Mouse (Mus musculus): ENCODE measurements around the gene Dcst2. TPM values are rescaled to one million over a fixed set of nuclear protein-coding genes. Genes with fewer than 3 reads are reported as not detected.
A peak's percentile ranks its signal among the peaks of the same experiment; 100 is the strongest.

Dcst2 gene
- polyA plus RNA-seq, 1 experiment = not detected

DNA sequence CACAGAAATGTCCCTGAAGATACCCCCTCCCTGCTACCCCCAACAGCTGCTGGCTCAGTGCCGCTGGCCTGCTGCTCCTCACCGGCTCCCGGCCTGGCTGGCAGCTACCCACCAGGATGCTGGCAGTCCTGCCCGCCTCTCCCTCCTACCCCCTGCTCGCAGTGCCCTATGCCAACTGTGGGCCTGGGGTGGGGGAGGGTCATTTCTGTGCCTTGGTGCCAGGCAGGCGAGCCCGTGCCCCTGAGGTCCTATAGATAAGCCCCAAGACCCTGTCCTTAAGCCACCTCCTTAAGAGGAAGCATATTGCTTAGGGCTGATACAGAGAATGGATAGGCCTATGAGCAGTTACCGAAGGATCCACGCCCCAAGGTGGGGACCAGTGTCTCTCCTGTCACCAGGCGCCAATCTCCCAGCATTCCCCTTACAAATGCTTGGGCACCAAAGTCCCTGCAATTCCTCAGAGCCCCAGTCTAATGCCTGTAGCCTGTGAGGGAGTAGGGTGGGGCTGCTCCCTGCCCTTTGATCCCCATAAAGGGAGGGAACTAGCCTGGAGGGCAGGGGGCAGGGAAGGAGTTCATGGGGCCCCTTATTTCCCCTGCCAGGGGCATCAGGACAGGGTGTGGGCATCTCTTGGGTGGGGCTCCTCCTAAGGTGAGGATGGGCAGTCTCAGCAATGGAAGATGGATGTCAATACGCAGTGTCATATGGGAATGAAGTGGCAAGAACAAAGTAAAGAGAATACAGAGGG, 26.5 kb downstream of the Dcst2 start:
- no peaks in the 10 kb centered on the region for H3K9me3 ChIP-seq (ENCODE audit: control insufficient read depth, low read length)
- peaks cover 39% of the 10 kb centered on the region for H3K4me1 ChIP-seq (ENCODE audit: control insufficient read depth)
- TF ChIP-seq TAL1 (IDR thresholded peaks at IDR 0.05; ENCODE audit: low read length) (no peak), GATA1 (IDR thresholded peaks at IDR 0.05; ENCODE audit: low read length) (no peak)
- H3K27me3 ChIP-seq (ENCODE audit: control insufficient read depth) = peaks cover 31% of the 10 kb centered on the region
- H3K4me3 ChIP-seq (replicated peaks) = no peak overlapping the region
- H3K36me3 ChIP-seq (ENCODE audit: control insufficient read depth) = no peaks in the 10 kb centered on the region; the same call in 1 of the 2 replicates

DNA sequence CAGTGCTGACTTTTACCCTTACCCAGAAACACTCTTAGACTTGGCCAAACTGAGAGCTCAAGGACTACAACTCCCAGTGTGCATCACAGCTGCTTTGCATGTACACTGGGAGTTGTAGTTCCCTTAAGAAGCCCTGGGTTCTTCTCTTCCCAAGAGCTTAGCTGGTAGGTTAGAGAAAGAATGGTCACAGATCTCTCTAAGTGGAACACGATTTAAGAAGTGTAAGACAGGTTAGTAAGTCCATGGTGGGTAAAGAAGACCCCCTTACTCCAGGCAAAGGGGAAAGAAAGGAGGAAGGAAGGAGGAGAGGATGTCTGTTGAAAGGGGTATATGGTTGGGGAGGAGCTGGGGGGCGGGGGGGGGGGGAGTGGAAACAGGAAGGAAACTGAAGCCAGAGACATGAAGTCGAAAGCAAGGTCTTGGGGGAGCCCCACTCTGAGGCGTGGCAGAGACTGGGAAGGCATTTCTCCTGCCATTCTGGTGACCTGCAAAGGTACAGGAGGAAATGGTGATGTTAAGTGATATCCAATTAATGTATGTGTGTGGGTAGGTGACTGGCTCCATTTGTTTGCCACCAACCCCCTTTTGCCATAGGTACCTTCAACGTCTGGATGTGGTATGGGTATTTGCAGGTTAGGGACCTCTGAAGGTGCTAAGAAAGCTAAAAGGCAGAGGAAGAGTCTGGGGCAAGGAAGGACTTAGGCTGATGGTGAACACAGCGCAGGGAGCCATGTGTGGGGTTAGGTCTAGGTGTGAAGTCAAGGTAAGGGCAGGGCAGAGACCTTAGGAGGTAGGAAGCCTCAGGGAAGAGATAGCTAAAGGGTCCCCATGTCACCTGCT, 27.3 kb downstream of the Dcst2 start:
- Histone ChIP-seq H3K4me1 (ENCODE audit: control insufficient read depth) (peaks cover 47% of the 10 kb centered on the region), H3K4me3 (replicated peaks) (no peak overlapping the region), H3K27me3 (ENCODE audit: control insufficient read depth) (peaks cover 39% of the 10 kb centered on the region), H3K36me3 (ENCODE audit: control insufficient read depth) (no peaks in the 10 kb centered on the region), H3K9me3 (ENCODE audit: control insufficient read depth, low read length) (peaks cover 2% of the 10 kb centered on the region; the same call in 1 of the 2 replicates)
- TF ChIP-seq GATA1 (IDR thresholded peaks at IDR 0.05; ENCODE audit: low read length) (no peak), TAL1 (IDR thresholded peaks at IDR 0.05; ENCODE audit: low read length) (no peak)

DNA sequence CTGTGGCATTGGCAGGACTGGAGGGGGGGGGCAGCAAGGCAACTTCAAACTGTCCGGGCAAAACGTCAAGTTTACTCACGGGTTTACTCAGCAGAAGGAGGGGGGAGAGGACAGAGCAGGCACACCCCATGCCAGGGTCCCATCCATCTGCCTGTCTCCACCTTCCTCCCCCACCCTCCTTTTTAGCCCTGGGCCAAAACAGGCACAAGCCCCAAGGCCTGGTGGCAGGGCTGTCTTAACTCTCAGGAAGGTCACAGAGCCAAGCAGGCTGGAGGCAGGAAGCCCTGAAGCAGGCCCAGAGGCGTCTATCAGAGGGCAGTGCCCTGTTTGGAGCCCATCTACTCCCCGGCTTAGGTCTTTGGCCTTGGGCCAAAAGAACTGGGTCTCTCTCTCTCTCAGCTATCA, 28.3 kb downstream of the Dcst2 start:
- peaks cover 2% of the 10 kb centered on the region; the same call in 1 of the 2 replicates for H3K9me3 ChIP-seq (ENCODE audit: control insufficient read depth, low read length)
- H3K36me3 ChIP-seq (ENCODE audit: control insufficient read depth) = no peaks in the 10 kb centered on the region
- TF ChIP-seq TAL1 (IDR thresholded peaks at IDR 0.05; ENCODE audit: low read length) = no peak
- no peak for TF ChIP-seq GATA1 (IDR thresholded peaks at IDR 0.05; ENCODE audit: low read length)
- H3K4me3 ChIP-seq (replicated peaks) = no peak overlapping the region
- H3K4me1 ChIP-seq (ENCODE audit: control insufficient read depth) = peaks cover 57% of the 10 kb centered on the region
- peaks cover 49% of the 10 kb centered on the region for H3K27me3 ChIP-seq (ENCODE audit: control insufficient read depth)

DNA sequence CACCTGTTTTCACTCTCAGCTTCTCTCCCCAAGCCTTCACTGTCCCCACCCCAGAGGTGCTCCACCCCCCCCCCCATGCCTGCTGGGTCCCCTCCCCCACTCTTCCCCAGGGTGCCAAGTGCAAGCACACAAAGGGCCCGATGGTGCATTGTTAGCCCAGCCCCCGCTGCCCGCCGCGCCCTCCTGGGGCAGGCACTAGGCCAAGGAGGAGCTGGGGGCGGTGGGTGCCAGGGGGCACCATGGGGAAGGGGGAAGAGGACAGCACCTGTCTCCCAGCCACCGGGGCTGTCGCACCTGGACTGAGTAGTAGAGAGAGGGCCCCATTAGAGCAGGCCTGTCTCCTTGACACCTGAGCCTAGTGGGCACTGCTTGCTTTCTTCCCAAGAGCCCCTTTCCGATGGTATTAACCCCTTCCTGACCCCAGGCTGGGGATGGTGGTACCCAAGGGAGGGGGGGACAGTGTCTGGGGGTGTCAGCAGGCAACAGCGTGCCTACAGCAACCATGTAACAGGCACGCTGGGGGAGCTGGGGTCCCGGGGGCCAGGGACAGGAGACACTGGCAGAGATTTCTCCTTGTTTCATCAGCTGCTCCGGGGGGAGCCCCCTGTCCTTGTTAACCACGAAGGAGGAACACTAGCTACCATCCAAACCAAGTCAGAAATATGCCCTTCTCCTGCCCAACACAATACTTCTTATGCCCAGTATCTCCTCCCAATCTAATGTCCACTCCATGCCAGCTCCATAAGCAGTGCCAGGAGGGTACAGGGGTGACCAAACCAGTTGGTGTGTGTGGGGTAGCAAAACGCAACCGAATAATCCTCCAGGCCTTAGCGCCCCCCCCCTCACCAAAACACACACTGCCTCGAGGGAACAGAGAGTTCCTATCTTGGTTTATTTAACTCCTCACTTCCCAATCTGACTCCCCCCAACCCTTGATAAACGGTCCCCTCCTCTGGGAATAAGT, 29.2 kb downstream of the Dcst2 start:
- TF ChIP-seq TAL1 (IDR thresholded peaks at IDR 0.05; ENCODE audit: low read length) (no peak), GATA1 (IDR thresholded peaks at IDR 0.05; ENCODE audit: low read length) (no peak)
- Histone ChIP-seq H3K4me3 (replicated peaks) (peak overlapping the region; percentile 34), H3K36me3 (ENCODE audit: control insufficient read depth) (no peaks in the 10 kb centered on the region), H3K9me3 (ENCODE audit: control insufficient read depth, low read length) (peaks cover 2% of the 10 kb centered on the region; the same call in 1 of the 2 replicates), H3K27me3 (ENCODE audit: control insufficient read depth) (peaks cover 57% of the 10 kb centered on the region), H3K4me1 (ENCODE audit: control insufficient read depth) (peaks cover 65% of the 10 kb centered on the region)

DNA sequence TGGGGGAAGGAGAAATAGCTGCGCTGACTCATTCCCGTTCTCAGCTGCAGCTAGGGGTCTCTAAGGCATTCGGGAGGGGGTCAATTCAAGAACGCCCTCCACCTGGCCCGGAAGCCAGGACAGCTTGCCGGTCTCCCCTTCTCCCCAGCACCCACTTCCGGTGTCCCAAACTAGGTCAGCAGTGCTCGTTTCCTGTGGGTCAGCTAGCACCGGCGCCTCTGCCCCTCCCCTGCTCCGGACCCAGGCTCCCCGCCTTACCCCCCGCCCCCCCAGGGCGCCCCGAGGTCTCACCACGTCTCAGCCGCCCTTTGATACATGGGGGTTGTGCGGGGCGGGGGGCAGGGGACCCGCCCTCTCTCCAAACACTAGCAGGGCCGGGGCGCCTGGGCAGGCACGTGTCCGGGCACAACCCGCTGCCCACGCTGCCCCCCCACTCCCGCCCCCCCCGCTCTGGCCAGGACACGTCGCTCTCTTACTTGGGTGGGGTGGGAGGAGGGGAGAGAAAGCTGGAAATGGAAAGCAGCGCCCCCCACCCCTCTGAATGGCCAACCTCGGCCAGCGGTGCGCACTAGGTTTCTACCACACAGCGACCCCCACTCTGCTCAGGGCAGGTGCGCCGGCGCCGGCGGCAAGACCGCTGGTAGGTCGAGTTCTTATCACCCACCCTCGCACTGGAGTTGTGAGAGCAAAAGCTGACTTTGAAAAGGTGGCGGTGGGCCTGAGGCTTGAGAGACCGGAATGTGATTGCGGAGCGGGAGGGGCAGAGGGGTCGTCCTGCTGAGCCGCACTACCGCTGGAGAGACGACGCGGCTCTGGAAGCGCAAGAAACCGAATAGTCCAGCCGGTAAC, 30.1 kb downstream of the Dcst2 start:
- Histone ChIP-seq H3K27me3 (ENCODE audit: control insufficient read depth) (peaks cover 63% of the 10 kb centered on the region), H3K36me3 (ENCODE audit: control insufficient read depth) (no peaks in the 10 kb centered on the region), H3K4me3 (replicated peaks) (peak overlapping the region; percentile 61), H3K9me3 (ENCODE audit: control insufficient read depth, low read length) (peaks cover 2% of the 10 kb centered on the region; the same call in 1 of the 2 replicates), H3K4me1 (ENCODE audit: control insufficient read depth) (peaks cover 74% of the 10 kb centered on the region)
- no peak for TF ChIP-seq TAL1 (IDR thresholded peaks at IDR 0.05; ENCODE audit: low read length)
- TF ChIP-seq GATA1 (IDR thresholded peaks at IDR 0.05; ENCODE audit: low read length) = no peak

DNA sequence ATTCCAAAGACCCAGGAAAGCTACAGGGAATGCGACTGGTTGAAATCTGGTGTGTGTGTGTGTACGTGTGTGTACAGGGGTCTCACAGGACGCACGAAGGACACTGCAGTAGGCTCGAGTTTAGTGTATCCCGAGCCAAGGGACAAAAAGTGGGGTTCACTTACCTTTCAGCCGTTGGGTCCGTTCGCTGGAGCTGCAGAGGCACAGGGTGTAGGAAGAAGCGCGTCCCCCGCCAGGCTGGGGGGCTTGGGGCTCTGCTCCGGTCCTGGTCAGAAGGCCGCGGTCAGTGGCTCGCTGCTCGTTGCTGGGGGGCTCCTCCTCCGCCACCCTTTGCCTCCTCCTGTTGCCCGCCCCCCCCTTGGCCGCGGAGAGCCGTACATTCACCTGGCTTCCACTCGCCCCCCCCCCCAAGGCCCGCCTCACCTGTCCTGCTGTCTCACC, 31.1 kb downstream of the Dcst2 start:
- H3K27me3 ChIP-seq (ENCODE audit: control insufficient read depth) = peaks cover 63% of the 10 kb centered on the region
- H3K9me3 ChIP-seq (ENCODE audit: control insufficient read depth, low read length) = peaks cover 2% of the 10 kb centered on the region; the same call in 1 of the 2 replicates
- no peaks in the 10 kb centered on the region for H3K36me3 ChIP-seq (ENCODE audit: control insufficient read depth)
- peaks cover 68% of the 10 kb centered on the region for H3K4me1 ChIP-seq (ENCODE audit: control insufficient read depth)
- H3K4me3 ChIP-seq (replicated peaks) = peak overlapping the region; percentile 61
- TF ChIP-seq GATA1 (IDR thresholded peaks at IDR 0.05; ENCODE audit: low read length) (no peak), TAL1 (IDR thresholded peaks at IDR 0.05; ENCODE audit: low read length) (no peak)

DNA sequence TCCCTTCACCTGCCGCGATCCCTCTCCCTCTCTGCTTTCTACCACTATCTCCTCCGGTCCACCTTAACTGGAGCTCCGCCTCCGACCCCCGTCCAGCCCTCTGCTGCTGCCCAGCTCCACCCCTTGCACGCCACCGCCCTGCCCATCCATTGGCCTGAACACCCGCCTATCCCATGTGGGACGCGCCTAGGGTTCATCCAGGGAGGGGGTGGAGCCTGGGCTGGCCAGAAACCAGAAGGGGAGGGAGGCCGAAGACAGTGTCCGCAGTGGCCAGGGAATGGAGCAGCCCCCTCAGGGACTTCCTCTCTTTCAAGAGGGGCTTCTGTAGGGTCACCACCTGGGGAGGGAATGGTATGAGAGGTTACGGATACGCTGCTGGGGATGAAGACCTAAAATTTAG, 31.8 kb downstream of the Dcst2 start:
- TF ChIP-seq TAL1 (IDR thresholded peaks at IDR 0.05; ENCODE audit: low read length) (no peak), GATA1 (IDR thresholded peaks at IDR 0.05; ENCODE audit: low read length) (no peak)
- H3K36me3 ChIP-seq (ENCODE audit: control insufficient read depth) = no peaks in the 10 kb centered on the region
- peaks cover 63% of the 10 kb centered on the region for H3K27me3 ChIP-seq (ENCODE audit: control insufficient read depth)
- peaks cover 61% of the 10 kb centered on the region for H3K4me1 ChIP-seq (ENCODE audit: control insufficient read depth)
- H3K9me3 ChIP-seq (ENCODE audit: control insufficient read depth, low read length) = peaks cover 2% of the 10 kb centered on the region; the same call in 1 of the 2 replicates
- H3K4me3 ChIP-seq (replicated peaks) = peak overlapping the region; percentile 68
